Mouse (Mus musculus): ENCODE measurements around the gene Nanp. TPM values are rescaled to one million over a fixed set of nuclear protein-coding genes. Genes with fewer than 3 reads are reported as not detected.

The Nanp gene
- polyA plus RNA-seq (2017; shearing (Covaris generic)), result 39.2 TPM

DNA sequence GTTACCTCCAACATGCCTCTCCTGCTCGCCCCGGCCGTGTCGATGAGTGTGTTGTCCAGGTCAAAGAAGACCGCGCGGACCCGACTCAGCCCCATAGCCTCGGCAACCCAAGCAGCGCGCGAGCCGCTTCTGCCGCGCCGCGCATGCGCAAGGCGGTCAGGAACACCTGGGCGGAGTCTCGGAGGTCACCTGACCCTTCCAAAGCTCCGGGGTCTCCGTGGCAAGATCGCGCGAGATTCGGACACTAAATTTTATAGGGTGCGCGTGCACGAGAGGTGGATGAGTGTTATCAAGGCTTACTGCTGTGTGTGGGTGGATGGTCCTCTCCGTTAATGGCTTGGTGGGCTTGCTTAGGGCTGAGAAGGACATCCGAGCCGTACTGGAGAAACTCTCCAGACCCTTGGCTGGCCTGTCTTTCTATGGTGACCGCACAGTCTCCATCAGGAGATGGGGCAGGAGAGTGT lies at the start of gene Nanp, which contains the start of gene Ninl:
TSS of gene Nanp (minus strand) at position 167 of the 464 bp plus-strand sequence.
TSS of gene Ninl (minus strand) at position 151 of the 464 bp plus-strand sequence.

Other genes with a start within 250 kb of the Nanp start
- 17.8 TPM for gene Abhd12, start 134.7 kb downstream of the Nanp start, polyA plus RNA-seq (2017; shearing (Covaris generic))
- 5.5 TPM for gene Gins1, start 134.0 kb downstream of the Nanp start, polyA plus RNA-seq (2017; shearing (Covaris generic))
- 1.2 TPM for gene Ninl, start within 50 bp of the Nanp start, polyA plus RNA-seq (2017; shearing (Covaris generic))
- gene Gm14151, start 53.0 kb upstream of the Nanp start, polyA plus RNA-seq (2017; shearing (Covaris generic)), result not detected
- gene Gm14147, start 58.8 kb upstream of the Nanp start, polyA plus RNA-seq (2017; shearing (Covaris generic)), result not detected